Mouse (Mus musculus) CD4-positive, CD25-positive, alpha-beta regulatory T cell, adult 2 months (primary cell): ENCODE measurements around the gene Cyp2d9.
"Not testable (repeated sequence)": the region's sequence is repeated elsewhere in the genome, so short reads cannot be mapped to it uniquely, and the experiment has no call there.

Experiments
- DNase-seq: peaks from one replicate; pipeline ENCODE4 v3.0.0-alpha.2; 2012; ENCODE audit warnings: low read depth, low spot score

Gene Cyp2d9

DNA sequence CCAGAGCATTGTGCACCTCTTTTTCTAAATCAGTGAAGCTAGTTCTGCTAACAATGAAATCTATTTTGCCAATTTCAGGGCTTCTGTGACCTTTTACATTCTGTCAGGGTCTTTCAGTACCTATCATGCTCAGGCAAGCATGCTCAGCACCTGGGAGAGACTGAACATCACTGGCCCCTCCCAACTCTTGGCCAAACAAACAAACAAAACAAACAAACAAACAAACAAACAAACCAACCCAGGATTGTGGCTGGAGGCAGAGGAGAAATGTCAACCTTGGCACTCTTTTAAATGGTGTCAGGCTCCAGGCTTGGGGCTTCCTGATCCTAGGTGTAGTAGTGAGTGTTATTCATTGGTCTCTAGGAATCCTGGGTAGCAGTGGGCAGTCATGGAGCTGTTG lies at the start of gene Cyp2d9:
Cyp2d9 (plus strand) TSS at position 301 of the 400 bp plus-strand sequence.
- no peak for DNase-seq

DNA sequence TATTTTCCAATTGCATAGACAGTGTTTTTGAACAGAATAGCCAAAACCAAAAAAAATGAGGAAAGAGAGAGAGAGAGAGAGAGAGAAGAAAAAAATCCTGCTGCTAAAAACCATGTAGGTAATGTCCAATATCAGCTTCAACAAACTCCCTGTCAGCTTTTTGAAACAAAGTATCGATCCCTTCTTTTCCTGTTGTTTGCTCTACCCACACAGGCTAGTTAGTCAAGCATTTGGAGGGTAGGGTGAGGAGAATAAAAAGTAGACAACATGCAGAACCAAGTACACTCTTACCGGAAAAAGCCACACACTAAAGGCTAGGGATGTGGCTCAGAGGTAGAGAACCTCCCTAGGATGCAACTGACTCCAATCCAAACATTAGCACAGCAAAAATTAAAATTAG lies 47.5 kb upstream of the Cyp2d9 start:
- no peak for DNase-seq

DNA sequence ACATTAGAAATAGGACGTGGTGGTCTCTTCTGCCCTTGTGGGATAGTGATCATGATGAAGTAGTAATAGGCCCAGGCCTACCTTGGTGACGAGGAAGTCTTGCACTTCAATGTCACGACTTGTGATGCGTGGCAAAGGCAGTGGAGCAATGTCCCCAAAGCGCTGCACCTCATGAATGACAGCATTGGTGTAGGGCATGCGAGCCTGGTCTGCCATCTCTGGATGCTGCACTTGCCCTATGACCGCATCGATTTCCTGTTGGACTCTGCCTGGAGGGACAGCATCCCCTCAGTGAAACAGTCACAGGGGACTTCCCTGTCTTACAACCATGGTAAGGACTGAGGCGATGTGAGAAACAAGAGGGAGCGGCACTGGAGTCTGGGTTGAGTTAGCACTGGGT lies 43.3 kb upstream of the Cyp2d9 start:
- not testable (repeated sequence) for DNase-seq

DNA sequence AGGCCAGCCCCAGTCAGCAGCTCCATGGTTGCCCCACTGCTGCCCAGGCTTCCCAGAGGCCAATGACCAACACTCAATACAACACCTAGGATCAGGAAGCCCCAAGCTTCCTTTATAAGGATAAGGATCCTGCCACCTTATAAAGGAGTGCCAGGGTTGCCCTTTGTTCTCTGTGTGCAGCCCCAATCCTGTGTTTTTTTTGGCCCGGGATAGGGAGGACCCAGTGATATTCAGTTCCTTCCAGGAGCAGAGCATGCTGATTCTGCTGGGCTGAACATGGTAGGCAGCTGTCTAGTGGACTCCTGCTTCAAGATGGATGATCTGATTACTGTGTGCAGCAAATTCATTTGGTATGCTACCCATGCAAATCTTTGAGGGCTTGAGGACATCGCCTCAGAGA lies 39.3 kb upstream of the Cyp2d9 start, which contains the start of gene Cyp2d11:
Cyp2d11 (minus strand) TSS at position 101 of the 400 bp plus-strand sequence.
- not testable (repeated sequence) for DNase-seq

DNA sequence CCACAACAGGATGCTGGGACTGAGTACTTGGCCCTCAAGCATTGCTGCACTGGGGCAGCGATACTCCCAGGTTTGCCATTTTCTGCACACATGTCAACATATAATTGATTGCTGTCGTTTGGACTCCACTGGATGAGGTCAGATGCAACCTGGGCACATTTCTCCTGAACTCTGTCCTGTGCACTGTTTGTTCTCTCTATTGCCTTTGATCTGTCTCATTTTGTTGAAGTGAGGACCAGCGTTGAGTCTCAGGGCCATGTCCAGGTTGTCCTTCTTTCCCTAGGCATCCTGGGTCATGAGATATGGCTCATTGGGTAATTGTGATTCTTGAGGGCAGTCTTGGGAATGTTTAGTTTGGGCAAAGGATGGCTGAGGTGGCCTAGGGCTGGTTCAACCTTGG lies 37.3 kb upstream of the Cyp2d9 start:
- not testable (repeated sequence) for DNase-seq

DNA sequence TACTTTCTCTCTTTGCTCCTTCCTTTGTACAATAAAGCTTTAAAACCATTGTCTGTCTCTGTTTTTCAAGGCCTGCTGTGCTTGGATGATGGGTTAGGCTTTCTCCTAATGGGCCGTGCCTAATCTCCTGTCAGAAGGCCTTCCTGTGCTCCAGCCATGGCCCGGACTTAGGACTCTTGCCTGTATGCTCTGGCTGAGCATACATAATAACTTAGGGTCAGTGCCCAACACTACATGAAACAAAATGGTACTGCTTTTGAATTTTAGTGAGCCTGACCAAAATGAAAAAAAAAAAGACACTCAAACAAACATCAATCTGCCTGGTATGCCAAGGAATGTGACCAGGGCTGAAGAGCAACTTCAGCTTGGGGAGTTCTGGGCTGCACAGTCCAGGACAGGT lies 31.7 kb upstream of the Cyp2d9 start:
- DNase-seq: no peak

DNA sequence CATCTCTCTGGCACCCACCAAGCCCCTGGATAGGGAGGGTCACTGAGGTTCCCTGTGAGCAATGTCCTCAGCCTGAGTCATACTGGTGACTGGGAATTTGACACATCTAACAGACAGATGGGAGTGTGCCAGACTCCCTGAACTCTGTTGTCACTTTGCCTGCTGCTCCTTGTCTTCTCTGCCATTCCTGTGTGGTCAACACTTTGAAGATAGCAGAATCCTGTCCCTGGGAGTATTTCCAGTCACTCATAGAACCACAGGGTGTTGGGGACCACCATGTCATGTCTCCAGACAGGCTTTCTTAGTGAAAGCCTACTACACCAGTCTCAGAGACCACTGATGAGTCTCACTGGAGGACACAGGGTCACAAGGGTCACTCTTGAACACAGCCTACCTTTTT lies 31.1 kb upstream of the Cyp2d9 start:
- no peak for DNase-seq

DNA sequence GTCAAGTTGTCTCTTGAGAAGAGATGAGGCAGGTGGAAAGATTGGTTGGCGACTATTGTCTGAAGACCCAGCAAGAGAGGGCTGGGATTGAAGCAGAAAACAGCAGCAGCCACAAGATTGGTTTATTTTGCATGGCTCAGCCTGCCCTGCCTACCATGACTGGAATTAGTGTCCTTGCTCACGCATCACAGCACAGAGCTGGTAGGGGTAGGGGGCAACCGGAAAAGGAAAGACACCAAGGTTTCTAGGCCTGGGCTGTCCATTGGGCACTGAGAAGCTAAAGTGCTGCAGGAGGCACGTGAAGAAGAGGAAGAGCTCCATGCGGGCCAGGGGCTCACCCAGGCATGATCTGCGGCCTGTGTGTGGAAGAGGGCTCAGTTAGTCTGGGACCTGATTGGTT lies 30.5 kb upstream of the Cyp2d9 start:
- DNase-seq: no peak

DNA sequence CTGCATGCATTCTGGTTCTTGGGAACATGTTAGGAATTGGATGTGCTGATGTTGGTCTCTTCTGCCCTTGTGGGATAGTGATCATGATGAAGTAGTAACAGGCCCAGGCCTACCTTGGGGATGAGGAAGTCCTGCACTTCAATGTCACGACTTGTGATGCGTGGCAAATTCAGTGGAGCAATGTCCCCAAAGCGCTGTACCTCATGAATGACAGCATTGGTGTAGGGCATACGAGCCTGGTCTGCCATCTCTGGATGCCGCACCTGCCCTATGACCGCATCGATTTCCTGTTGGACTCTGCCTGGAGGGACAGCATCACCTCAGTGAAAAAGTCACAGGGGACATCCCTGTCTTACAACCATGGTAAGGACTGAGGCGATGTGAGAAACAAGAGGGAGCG lies 29.6 kb upstream of the Cyp2d9 start:
- DNase-seq: no peak

DNA sequence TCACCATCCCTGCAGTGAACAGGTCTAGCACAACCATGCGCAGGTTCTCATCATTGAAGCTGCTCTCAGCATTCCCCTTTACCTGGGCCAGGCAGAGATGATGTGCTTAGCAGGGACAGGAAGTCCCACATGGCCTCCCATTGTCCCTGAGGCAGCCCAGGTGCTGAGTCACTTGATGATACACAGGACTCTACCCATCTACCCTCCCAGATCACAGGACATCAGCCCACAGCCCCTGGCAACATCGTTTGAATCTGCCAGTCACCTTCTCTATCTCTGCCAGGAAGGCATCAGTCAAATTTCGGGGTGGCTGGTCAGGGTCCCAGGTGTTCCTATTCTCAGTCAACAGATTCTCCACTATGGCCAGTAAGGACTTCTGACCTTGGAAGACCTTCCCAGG lies 29.1 kb upstream of the Cyp2d9 start:
- DNase-seq: no peak

DNA sequence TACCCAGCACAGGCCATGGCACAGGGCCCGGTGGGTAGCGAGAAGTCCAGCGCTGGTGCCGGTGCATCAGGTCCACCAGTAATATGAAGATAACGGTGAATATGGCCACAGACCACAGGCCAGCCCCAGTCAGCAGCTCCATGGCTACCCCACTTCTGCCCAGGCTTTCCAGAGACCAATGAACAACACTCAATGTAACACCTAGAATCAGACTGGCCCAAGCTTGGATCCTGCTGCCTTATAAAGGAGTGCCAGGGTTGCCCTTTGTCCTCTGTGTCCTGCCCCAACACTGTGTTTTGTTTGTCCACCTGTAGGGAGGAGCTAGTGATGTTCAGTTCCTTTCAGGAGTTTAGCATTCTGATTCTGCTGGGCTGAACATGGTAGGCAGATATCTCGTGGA lies 26.3 kb upstream of the Cyp2d9 start, which contains the start of gene Cyp2d10:
Cyp2d10 (minus strand) TSS at position 215 of the 400 bp plus-strand sequence.
- DNase-seq: no peak

DNA sequence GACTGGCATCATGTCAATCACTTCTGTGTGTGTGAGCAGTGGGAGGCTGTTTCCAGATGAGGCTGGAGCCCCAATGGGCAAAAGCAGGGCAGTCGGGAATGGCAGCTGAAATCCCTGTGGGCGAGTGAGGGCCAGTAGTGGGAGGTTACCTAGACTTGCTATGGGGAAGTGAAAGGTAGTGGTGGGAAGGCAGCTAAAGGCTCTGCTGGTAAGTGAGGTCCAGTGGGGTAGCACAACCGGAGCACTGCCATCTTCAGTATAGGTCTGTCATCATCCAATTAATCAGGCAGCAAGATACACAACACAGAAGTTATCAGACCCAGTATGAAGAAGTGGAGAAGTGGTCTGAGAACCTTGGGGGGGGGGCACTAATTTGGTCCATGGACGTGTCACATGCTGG lies 25.7 kb upstream of the Cyp2d9 start:
- no peak for DNase-seq

DNA sequence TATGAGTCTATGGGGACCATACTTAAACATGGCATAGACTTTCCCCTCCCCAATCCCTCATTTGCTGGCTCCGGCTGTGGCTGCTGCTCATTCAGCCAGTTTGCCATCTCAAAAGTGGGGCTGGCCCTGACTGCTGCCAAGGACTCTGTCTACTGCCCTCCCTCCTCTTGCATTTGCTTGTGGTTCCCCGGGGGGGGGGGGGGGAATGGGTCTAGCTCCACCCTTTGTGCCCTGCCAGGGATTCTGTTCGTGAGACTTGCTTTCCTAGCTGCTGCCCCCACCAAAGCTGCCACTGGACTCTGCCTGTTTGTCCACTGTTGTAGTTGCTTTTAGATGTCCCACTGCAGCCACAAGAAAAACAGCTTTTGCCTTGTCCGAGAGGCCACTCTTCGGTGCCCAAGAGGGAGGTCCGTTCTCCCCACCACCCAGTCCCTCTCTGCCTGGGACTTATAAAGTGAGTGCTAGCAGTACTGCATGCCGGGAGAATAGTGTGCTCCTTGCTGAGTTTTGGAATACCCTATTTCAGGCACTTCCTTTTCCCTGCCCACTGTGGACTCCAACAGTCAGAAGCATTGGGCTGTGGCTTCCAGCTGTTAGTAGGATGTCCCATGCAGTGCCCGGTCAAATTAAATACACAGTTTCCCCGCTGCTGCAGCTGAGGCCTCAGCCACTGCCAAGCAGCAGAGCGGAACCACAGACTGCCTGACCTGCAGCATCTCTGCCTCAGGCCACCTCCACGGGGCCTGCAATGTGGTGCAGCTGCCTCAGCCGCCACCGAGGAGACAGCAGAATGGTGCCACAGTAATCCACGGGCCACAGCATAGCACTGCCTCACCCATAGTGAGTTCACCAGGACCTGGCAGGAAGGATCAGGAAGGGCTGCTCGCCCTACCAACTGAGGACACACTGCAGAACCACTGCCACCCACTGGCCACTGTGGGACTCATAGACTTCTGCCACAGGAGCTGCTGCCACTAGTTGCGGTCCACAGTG lies 16.1 kb upstream of the Cyp2d9 start:
- peak; percentile 87 for DNase-seq

DNA sequence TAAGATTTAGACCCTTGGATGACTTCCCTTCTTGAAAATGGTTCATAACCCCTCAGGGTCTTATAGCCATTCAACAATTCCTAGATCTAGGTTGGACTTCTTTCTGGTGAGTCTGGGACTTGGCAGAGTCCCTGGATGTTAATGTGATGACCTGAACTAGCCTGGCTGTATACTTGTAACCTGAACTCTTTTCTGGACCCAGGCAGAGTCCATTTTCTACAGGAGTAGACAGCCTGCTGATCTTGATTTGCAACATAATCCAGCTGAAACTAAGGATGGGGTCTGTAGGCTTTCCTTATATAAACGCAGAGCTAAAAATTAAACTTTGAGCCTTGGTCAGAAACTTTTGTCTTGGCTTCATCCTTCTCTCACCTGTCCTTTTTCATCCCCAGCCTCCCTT lies 14.6 kb upstream of the Cyp2d9 start:
- DNase-seq: no peak

DNA sequence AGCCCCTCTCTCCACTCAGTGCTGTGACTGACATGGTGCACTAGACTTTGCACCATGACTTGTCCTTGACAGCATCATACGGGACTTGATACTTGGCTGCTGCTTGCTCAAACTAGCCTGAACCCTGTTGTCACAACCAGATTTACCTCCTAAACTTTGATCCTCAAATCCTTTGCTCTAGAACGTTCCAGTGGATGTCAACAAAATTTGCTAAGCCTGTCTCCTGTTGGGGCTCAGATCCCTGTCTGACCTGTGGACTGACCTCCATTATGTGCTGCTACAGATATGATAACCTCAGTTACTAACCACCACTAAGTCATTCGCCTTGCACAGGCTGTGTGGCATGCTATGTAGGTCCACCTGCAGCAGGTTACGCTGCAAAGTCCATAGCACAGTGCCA lies 10.3 kb upstream of the Cyp2d9 start:
- DNase-seq: no peak

DNA sequence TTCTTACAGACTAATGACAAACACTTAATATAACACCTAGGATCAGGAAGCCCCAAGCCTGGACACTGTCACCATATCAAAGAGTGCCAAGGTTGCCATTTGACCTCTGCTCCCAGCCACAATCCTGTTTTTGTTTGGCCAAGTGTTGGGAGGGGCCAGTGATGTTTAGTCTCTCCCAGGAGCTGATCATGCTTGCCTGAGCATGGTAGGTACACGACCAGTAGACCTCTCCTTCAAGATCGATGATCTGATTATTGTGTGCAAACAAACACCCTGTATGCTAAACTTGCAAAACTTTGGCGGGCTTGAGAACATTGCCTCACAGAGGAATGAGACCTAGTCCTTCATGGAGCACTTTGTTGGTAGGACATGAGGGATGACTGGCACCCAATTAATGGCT lies 9.8 kb upstream of the Cyp2d9 start:
- no peak for DNase-seq

DNA sequence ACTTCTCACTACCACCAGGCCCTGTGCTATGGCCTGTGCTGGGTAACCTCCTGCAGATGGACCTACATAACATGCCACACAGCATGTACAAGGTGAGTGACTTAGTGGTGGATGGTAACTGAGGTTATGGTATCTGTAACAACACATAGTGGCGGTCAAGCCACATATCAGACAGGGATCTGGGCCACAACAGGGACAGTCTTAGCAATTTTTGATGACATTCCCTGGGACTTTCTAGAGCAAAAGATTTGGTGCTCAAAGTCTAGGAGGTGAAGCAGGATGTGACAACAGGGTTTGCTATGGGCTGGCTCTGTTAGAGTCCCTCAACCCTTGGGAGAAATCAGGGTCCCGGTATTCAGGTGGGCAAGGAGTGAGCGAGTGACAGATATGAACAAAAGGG lies 384 bp downstream of the Cyp2d9 start:
- no peak for DNase-seq

DNA sequence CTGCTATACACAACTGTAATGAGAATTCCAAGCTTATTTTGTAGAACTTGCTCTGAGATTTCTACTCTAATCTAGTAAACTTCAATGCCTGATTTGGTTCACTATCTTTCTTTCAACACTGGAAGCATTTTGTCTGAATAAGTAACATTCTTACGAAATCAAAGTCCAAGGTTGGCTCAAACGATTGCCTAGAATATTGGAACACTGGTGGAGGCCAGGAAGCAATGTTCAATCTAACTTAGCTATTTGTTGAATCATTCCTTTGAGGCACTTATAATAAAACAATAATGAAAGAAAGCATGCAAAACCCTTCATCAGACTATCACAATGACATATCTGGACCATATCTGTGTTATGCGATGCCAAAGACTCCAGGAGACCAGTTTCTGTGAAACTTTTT lies 1.3 kb downstream of the Cyp2d9 start:
- DNase-seq: no peak

DNA sequence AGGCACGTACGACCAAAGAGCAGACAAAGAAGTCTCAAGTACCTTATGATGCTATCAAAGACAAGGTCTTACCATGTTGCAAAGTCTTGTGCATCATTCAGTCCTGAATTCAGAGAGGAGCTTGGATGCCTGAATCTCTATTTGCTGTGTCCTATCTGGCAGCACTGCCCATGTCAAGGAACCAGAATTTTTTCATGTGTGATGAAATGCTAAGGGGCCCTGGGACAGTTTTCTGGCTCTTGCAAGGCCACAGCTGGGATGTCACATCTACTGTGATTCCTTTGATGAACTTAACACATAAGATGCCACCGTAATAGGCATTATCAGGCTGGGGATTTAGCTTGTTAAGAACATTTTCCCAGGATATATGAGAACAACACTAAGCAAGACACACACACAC lies 1.8 kb downstream of the Cyp2d9 start:
- DNase-seq: no peak

DNA sequence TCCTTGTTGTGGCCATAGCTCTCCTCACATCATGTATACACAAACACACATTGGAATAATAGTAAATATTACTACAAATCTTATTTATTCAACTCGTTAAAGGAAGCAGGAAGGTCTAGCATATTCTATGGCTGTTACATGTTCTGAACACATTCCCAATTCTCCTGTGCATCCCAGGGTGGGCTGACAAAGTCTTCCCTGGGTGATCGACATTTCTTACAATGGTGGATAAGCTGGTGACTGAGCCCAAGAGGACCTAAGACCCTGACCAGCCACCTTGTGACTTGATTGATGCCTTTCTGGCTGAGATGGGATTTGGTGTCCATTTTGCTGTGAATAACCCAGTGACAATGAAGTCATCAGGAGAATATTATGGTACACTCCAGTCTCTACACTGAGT lies 2.4 kb downstream of the Cyp2d9 start:
- DNase-seq: no peak

DNA sequence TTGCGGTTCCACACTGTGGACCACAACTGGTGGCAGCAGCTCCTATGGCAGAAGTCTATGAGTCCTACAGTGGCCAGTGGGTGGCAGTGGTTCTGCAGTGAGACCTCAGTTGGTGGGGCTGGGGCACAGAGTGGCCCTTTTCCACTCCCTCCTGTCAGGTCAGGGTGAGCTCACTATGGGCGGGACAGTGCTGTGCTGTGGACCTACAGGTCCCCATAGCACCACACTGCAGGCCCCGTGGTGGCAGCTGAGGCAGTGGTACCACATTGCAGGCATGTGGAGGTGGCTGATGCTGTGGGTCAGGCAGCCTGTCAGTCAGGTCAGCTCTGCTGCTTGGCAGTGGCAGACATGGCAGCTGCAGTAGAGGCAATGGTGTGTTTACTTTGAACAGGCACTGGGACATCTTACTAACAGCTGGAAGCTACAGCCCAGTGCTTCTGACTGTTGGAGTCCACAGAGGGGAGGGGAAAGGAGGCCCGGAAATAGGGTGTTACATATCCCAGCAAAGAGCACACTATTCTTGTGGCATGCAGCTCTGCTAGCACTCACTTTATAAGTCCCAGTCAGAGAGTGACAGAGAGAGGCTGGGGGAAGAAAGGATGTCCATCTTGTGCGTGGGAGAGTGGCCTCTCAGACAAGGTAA lies 4.9 kb downstream of the Cyp2d9 start:
- peak; percentile 10 for DNase-seq

DNA sequence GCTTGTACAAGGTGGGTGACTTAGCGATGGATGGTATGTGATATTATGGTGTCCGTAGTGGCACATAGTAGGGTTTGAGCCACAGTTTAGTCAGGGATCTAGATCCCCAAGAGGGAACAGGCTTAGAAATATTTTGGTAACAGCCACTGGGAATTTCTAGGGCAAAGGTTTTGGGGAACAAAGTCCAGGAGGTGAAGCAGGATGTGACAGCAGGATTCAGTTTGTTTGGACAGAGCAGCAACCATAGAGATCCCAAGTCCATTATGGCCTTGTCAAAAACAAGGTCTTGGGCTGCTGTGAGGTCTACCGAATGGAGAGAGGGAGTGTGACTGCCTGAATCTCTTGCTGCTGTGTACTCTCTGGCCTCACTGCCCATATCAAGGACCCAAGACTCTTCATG lies 10.4 kb downstream of the Cyp2d9 start:
- no peak for DNase-seq

DNA sequence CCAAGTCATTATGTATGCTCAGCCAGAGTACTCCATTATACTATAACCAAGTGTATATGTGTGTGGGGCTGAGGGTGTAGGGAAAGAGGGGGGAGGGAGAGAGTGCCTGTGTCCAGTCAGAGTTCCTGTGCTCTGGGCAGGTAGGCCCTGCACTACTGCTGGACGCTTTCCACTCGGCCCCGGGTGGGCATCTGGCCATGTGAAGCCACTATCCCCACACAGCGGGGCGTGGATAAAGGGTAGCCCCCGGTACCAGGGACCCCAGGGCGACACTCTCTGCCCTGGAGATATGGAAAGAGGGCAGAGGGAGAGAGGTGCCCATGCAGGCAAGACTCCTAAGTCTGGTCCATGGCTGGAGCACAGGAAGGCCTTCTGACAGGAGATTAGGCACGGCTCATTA lies 12.0 kb downstream of the Cyp2d9 start:
- no peak for DNase-seq
